Mouse (Mus musculus) 3134 (cell line): Measurements from ENCODE around the gene Gm37240.
"Not testable (repeated sequence)": the region's sequence is repeated elsewhere in the genome, so short reads cannot be mapped to it uniquely, and the experiment has no call there.

ENCODE experiments used
- DNase-seq: peaks from one replicate; pipeline ENCODE4 v3.0.0-alpha.2; 2011; ENCODE audit warnings: low spot score; ENCODE audit not compliant: insufficient read length; ENCODE audit errors: extremely low read depth

Gene Gm37240

GRCm38 (mm10) chr3:85887239-85887827 lies at the start of gene Gm37240, which contains the start of gene Glt28d2:
Gm37240 (minus strand) TSS chr3:85887518.
Glt28d2 (minus strand) TSS chr3:85887516.
- peak; percentile 98 for DNase-seq

- DNase-seq: no peak
These were observed 46.3 kb upstream of the Gm37240 start for GRCm38 (mm10) chr3:85933586-85933985.

- DNase-seq: no peak
These were observed 44.5 kb upstream of the Gm37240 start for GRCm38 (mm10) chr3:85931859-85932258.

- DNase-seq: no peak
These were observed 43.4 kb upstream of the Gm37240 start for GRCm38 (mm10) chr3:85930671-85931255.

- peak; percentile 50 for DNase-seq
These were observed 42.4 kb upstream of the Gm37240 start for GRCm38 (mm10) chr3:85929711-85930110.

GRCm38 (mm10) chr3:85928140-85928611 lies 40.9 kb upstream of the Gm37240 start:
- DNase-seq: no peak

- no peak for DNase-seq
These were observed 40.0 kb upstream of the Gm37240 start for GRCm38 (mm10) chr3:85927296-85927695.

- DNase-seq: peak; percentile 73
These were observed 36.9 kb upstream of the Gm37240 start for GRCm38 (mm10) chr3:85923954-85924945.

GRCm38 (mm10) chr3:85923343-85923742 lies 36.0 kb upstream of the Gm37240 start:
- no peak for DNase-seq

GRCm38 (mm10) chr3:85922331-85922730 lies 35.0 kb upstream of the Gm37240 start:
- DNase-seq: no peak

- DNase-seq: not testable (repeated sequence)
These were observed 33.4 kb upstream of the Gm37240 start for GRCm38 (mm10) chr3:85920671-85921070.

- no peak for DNase-seq
These were observed 30.3 kb upstream of the Gm37240 start for GRCm38 (mm10) chr3:85917600-85917999.

GRCm38 (mm10) chr3:85914806-85915205 lies 27.5 kb upstream of the Gm37240 start:
- no peak for DNase-seq

GRCm38 (mm10) chr3:85907136-85907535 lies 19.8 kb upstream of the Gm37240 start:
- no peak for DNase-seq

GRCm38 (mm10) chr3:85904371-85904770 lies 17.1 kb upstream of the Gm37240 start:
- no peak for DNase-seq

GRCm38 (mm10) chr3:85895020-85895419 lies 7.7 kb upstream of the Gm37240 start:
- DNase-seq: no peak

- DNase-seq: peak; percentile 17
These were observed 4.3 kb upstream of the Gm37240 start for GRCm38 (mm10) chr3:85891571-85891970.

- DNase-seq: peak; percentile 79
These were observed 928 bp upstream of the Gm37240 start for GRCm38 (mm10) chr3:85888221-85888671.

- no peak for DNase-seq
These were observed 581 bp downstream of the Gm37240 start for GRCm38 (mm10) chr3:85886636-85887238.

GRCm38 (mm10) chr3:85885906-85886305 lies 1.4 kb downstream of the Gm37240 start:
- DNase-seq: no peak

- peak; percentile 78 for DNase-seq
These were observed 6.6 kb downstream of the Gm37240 start for GRCm38 (mm10) chr3:85880687-85881086.
